Mouse (Mus musculus) embryonic facial prominence, embryonic 10.5 days (tissue): ENCODE measurements around the gene Swi5. TPM values are rescaled to one million over a fixed set of nuclear protein-coding genes. Genes with fewer than 3 reads are reported as not detected.
A peak's percentile ranks its signal among the peaks of the same experiment; 100 is the strongest.

ENCODE experiments used
- DNase-seq: peaks from one replicate; pipeline ENCODE4 v3.0.0-alpha.2; 2017; ENCODE audit warnings: low spot score
- H3K27ac ChIP-seq: fragments of 300-500 bp; sonication (generic); replicated peaks from 2 replicates; pipeline ENCODE4 v1.5.1; 2016; ENCODE audit warnings: mild to moderate bottlenecking
- H3K27me3 ChIP-seq: fragments of 300-500 bp; sonication (generic); replicated peaks from 2 replicates; pipeline ENCODE4 v1.6.1; 2016; ENCODE audit warnings: low read depth, mild to moderate bottlenecking; ENCODE audit not compliant: poor library complexity, severe bottlenecking
- H3K36me3 ChIP-seq: fragments of 300-500 bp; sonication (generic); replicated peaks from 2 replicates; pipeline ENCODE4 v1.6.1; 2016; ENCODE audit warnings: mild to moderate bottlenecking, moderate library complexity
- H3K4me1 ChIP-seq: fragments of 300-500 bp; sonication (generic); 2 replicates; pipeline ENCODE4 v1.6.1; 2016
- H3K4me3 ChIP-seq: fragments of 300-500 bp; sonication (generic); 2 replicates; pipeline ENCODE4 v1.5.1; 2016; ENCODE audit warnings: mild to moderate bottlenecking, moderate library complexity
- H3K9me3 ChIP-seq: fragments of 300-500 bp; sonication (generic); 2 replicates; pipeline ENCODE4 v1.6.1; 2016; ENCODE audit warnings: mild to moderate bottlenecking
- WGBS: fragments of 180-500 bp; shearing (Covaris S2); methylation state at CpG from one replicate; pipeline ENCODE4 v1.1.7; 2016; 5-methylcytosine and 5-hydroxymethylcytosine counted together
- polyA plus RNA-seq: library from polyadenylated mRNA; unstranded; fragments of >200 nt; fragmentation: Nextera tagmentation; extraction: Ambion mirVana; gene quantifications from 2 replicates; pipeline ENCODE4 v1.2.1, GENCODE M21; 2016

The Swi5 gene
- polyA plus RNA-seq, 1 experiment from 2014 or later = 535 TPM

DNA sequence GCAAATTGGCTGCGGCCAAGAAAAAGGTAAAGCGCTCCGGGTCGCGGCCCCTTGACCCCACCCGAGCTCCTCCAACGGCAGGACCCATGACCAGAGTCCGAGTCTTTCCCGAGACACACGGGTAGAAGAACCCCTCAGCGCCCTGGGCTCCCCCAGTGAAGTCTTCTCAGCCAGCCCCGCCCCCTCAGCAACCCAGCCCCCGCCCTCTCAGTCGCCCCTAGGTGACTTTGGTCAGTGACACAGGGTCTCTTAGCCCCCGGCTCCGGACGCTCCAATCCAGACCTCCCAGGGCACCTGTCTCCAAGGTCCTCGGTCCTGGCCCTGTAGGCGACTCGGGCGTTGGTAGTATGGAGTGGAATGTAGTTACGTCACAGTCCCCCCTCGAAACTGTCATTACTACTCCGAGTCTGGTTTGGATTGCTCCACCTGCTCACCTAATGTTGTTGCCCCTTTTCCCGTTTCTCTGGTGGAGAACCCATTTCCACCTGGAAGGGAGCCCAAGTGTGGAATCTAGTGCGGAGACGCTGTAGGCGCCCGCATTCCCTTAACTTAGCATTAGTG is 576 bp upstream of the Swi5 start:
- DNase-seq = no peak
- 3% methylated on average over 29 of the region's 29 CpGs for WGBS
- peak overlapping the region; percentile 93 for H3K27ac ChIP-seq
- H3K36me3 ChIP-seq = peaks cover 36% of the 10 kb centered on the region
- H3K4me3 ChIP-seq = peak overlapping the region; percentile 92
- H3K27me3 ChIP-seq = no peaks in the 10 kb centered on the region
- H3K4me1 ChIP-seq = peaks cover 22% of the 10 kb centered on the region
- no peaks in the 10 kb centered on the region for H3K9me3 ChIP-seq

DNA sequence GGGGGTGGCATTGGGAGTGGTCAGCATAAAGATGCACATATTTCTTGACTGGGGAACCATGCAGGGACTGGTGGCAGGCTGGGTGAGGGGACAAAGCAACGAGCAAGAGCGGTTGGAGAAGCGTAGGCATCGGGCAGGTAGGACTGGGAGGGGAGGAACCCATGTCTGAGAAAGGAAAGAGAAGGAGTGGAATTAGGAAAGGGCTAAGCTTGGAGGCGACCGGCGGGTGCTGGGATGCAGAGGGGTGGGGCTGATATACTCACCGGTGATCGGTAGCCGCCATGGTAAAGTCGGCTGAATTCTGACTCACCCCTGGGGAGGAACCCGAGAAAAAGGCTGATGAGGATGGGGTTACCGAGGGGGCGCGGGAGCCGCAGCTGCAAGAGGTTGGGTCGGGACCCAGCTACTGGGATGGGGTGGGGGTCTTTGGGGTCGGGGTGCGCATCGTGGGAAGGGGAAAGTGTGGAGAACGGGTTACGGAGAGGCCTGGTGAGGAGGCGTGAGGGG is 488 bp downstream of the Swi5 start, which contains the start of gene Golga2:
Gene Golga2, plus strand, starts transcription at position 51 of the 507 bp plus-strand sequence.
- under 1% methylated on average over 23 of the region's 23 CpGs for WGBS
- DNase-seq = no peak
- Histone ChIP-seq H3K9me3 (no peaks in the 10 kb centered on the region), H3K27me3 (no peaks in the 10 kb centered on the region), H3K36me3 (peaks cover 36% of the 10 kb centered on the region), H3K4me1 (peaks cover 22% of the 10 kb centered on the region), H3K4me3 (peak within 1 kb of the TSS; percentile 92), H3K27ac (peak within 1 kb of the TSS; percentile 93)

DNA sequence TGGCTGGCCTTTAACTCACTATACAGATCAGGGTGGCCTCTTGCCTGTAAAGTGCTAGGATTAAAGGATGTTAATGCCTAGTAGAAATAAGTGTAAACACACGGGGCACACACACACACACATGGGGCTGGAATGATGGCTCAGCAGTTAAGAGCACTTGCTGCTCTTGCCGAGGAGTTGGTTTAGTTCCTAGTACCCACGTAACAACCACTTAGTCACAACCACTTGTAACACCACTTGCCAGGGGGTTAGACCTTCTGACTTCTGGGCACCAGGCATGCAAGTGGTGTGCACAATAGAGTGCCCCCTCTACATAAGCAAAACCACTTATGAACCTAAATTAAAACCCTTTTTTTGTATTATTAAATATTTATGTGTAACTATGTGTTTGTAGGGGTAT is 3.9 kb downstream of the Swi5 start:
- WGBS = 93% methylated on average over 3 of the region's 3 CpGs
- peaks cover 70% of the 10 kb centered on the region for H3K36me3 ChIP-seq
- no peak overlapping the region for H3K27ac ChIP-seq
- DNase-seq = no peak
- H3K4me1 ChIP-seq = peaks cover 17% of the 10 kb centered on the region
- H3K27me3 ChIP-seq = no peaks in the 10 kb centered on the region
- no peaks in the 10 kb centered on the region for H3K9me3 ChIP-seq
- H3K4me3 ChIP-seq = no peak overlapping the region

DNA sequence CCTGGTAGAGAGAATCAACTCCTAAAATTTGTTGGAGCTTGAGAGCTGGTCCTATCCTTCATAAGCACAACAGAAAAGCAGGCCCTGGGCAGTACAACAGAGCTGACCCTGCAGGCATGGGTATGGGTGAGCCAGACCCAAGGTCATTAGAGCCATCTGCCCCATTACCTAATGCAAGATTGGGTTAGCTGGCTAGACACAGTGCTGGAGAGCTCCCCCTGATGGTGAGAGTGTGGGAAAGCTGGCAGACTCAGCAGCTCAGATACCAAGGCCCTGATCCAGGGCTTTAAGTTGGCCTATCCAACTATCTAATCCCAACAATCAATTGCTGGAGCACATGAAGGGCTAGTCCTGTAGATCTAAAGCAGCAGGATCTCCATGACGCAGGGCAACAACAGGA is 5.1 kb downstream of the Swi5 start:
- Histone ChIP-seq H3K27me3 (no peaks in the 10 kb centered on the region), H3K36me3 (peaks cover 83% of the 10 kb centered on the region), H3K9me3 (no peaks in the 10 kb centered on the region), H3K27ac (no peak overlapping the region), H3K4me3 (no peak overlapping the region), H3K4me1 (peaks cover 11% of the 10 kb centered on the region)
- peak; percentile 45 for DNase-seq
- WGBS = 83% methylated on average over 1 of the region's 1 CpGs

DNA sequence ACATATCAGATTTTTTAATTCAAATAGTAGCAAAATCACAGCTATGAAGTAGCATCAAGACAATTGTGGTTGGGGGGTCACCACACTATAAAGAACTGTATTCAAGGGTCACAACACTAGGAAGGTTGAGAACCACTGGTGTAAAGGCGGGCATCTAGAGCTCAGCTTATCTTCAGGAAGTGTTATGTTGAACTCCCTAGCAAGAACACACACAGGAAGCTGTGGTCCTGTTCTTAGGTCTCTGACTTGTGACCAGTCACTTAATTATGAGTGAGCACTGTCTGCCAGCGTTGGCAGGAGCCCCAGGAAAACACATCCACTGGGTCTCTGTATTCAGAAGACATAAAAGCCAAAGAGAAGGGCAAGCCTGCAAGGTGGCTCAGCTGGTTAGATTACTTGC is 5.6 kb downstream of the Swi5 start:
- no peak for DNase-seq
- H3K4me3 ChIP-seq = no peak overlapping the region
- H3K27me3 ChIP-seq = no peaks in the 10 kb centered on the region
- H3K36me3 ChIP-seq = peaks cover 87% of the 10 kb centered on the region
- no peak overlapping the region for H3K27ac ChIP-seq
- H3K9me3 ChIP-seq = no peaks in the 10 kb centered on the region
- H3K4me1 ChIP-seq = peaks cover 11% of the 10 kb centered on the region
- WGBS = 89% methylated on average over 2 of the region's 2 CpGs

DNA sequence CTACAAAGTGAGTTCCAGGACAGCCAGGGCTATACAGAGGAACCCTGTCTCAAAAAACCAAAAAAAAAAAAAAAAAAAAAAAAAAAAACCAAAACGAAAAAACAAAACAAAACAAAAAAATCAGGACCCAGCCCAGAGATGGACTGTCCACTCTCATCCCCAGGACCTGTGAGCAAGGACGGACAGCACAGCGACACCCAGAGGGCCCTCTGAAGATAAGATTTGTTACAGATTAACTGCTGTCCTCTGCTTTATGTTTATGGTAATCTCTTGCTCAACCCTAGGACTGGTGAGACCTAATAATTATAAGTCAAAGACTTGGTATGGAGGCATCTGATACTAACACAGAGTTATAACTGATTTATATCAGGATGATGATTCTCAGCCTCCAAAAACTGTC is 12.1 kb downstream of the Swi5 start:
- Histone ChIP-seq H3K9me3 (no peaks in the 10 kb centered on the region), H3K27me3 (no peaks in the 10 kb centered on the region), H3K4me3 (no peak overlapping the region), H3K27ac (no peak overlapping the region), H3K36me3 (peaks cover 45% of the 10 kb centered on the region), H3K4me1 (no peaks in the 10 kb centered on the region)
- no peak for DNase-seq
- 66% methylated on average over 3 of the region's 3 CpGs for WGBS

DNA sequence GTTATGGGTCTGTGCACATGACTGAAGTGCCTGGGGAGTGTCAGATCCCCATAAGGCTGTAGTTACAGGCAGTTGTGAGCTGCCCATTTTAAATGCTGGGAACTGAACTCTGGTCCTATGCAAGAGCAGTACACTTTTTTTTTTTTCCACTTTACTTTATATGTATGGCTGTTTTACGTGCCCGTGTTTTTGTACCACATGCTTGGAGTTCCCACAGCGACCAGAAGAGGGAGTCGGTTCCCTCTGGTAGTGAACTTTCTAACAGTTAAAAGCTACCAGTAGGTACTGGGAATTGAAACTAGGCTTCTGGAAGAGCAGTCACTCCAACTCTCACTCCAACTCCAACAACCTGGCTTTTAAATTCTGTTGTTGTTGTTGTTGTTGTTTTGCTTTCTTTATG is 27.2 kb downstream of the Swi5 start:
- no peaks in the 10 kb centered on the region for H3K9me3 ChIP-seq
- peak; percentile 38 for DNase-seq

DNA sequence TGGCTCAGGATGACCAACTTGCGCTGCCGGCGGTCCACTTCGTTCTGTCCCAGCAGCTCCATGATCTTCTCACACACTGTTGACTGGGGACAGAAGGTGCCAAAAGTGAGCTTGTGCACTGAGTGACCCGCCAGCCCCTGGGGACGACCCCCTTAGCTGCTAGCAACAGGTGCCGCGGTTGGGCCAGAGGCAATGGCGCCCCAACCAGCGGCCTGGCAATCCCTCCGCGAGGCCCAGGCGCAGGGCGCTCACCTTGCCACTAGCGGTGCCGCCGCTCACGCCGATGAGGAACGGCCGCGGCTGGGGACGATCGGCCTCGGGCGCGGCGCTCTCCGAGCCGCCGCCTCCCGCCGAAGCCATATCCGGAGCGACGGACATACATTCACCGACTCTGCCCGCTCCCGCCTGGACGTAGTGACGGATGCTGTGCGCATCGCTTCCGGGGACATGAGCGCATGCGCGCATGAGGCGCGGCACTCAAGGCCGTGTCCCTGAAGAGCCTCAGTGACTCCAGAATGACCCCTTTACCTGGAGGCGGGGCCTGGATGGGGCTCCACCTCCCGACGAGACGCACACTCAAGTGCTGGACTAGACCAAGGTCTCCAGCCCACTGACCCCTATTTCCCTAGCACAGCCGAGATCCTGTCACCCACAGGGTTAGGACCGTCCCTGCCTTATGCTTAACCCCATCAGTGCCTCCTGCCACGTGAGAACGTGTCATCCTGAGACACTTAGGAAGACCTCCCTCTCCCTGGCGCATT is 28.0 kb downstream of the Swi5 start, which contains the start of gene Uck1:
Gene Uck1, minus strand, starts transcription at position 503 of the 761 bp plus-strand sequence.
- H3K4me1 ChIP-seq = peaks cover 19% of the 10 kb centered on the region
- WGBS = 1% methylated on average over 59 of the region's 59 CpGs
- DNase-seq = peak; percentile 91
- no peaks in the 10 kb centered on the region for H3K27me3 ChIP-seq
- H3K36me3 ChIP-seq = peaks cover 36% of the 10 kb centered on the region
- no peaks in the 10 kb centered on the region for H3K9me3 ChIP-seq
- H3K27ac ChIP-seq = peak within 1 kb of the TSS; percentile 90
- H3K4me3 ChIP-seq = peak within 1 kb of the TSS; percentile 91

More for the DNA sequence above, 27.2 kb downstream of the Swi5 start:
- Histone ChIP-seq H3K27me3 (no peaks in the 10 kb centered on the region), H3K4me1 (peaks cover 19% of the 10 kb centered on the region), H3K27ac (no peak overlapping the region), H3K4me3 (peak overlapping the region; percentile 91; the same call in 1 of the 2 replicates), H3K36me3 (peaks cover 31% of the 10 kb centered on the region)
- 33% methylated on average over 4 of the region's 4 CpGs for WGBS

DNA sequence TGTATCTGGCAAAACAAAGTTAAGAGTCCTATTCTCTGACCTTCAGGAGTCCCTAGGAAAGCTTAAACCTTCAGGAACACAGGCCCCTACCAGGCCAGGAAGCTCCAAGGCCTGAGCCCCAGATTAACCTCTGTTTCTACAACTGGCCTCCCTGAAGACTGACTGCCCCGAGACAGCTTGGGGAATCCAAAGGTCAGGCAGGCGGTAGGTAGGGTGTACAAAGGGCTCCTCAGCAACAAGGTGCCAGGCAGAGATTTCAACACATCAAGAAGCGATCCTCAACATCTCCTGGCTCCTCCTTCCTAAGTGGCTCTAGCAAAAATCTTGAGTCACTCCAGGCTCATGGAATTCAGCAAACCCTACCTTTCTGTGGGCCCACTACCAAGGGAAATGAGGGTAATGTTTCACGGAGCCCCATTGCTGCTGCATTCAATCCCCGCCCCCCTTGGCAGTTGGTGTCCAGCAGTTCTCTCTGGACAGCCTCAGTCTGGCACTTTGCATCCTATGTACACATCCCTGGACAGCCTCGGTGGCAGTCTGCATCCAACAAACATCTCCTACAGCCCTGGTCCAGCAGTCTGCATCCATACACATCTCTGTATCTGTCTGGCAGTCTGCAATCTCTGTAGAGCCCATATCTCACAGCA is 28.9 kb downstream of the Swi5 start:
- 65% methylated on average over 6 of the region's 6 CpGs for WGBS
- Histone ChIP-seq H3K27me3 (no peaks in the 10 kb centered on the region), H3K27ac (peak overlapping the region; percentile 90), H3K4me1 (peaks cover 19% of the 10 kb centered on the region), H3K9me3 (no peaks in the 10 kb centered on the region), H3K36me3 (peaks cover 44% of the 10 kb centered on the region), H3K4me3 (peak overlapping the region; percentile 91)
- no peak for DNase-seq

DNA sequence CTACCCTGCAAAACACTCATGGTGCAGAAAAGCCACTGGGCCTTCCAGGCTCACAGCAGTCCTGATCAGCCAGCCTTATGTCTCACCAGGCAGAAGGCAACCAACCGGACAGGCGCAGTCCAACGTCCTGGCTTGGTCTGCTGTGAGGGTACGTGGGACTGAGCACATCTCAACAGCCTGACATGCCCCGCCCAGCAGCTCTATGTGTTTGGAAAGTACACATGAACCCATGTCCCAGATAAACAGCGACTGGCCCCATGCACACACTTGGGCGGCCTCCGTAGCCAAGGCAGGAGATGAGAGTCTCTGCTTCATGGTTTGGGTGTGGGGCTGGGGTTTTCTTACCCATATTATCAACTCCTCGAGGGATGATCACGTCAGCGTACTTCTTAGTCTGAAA is 31.6 kb downstream of the Swi5 start:
- DNase-seq = no peak
- no peak overlapping the region for H3K4me3 ChIP-seq
- H3K27ac ChIP-seq = no peak overlapping the region
- peaks cover 72% of the 10 kb centered on the region for H3K36me3 ChIP-seq
- H3K4me1 ChIP-seq = peaks cover 19% of the 10 kb centered on the region
- no peaks in the 10 kb centered on the region for H3K27me3 ChIP-seq
- no peaks in the 10 kb centered on the region for H3K9me3 ChIP-seq
- 91% methylated on average over 11 of the region's 11 CpGs for WGBS

DNA sequence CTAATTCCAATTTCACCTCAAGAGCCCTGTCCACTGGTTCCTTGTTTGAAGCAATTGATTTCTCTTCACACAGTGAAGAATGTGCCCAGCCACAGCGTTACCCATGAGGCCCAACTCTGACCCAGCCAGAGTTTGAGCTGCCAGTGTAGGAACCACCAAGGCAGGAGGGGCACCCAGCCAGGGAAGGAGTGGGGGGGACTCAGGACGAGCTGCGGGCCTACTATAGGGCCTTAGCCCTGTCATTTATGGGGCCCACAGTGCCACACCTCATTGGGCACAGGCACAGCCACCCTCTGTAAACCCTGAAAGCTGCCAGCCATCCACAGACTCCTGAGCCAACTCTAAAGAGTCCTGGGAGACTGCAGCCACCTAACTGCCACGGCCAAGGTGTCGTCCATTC is 33.3 kb downstream of the Swi5 start:
- H3K4me3 ChIP-seq = no peak overlapping the region
- WGBS = 93% methylated on average over 5 of the region's 5 CpGs
- no peaks in the 10 kb centered on the region for H3K27me3 ChIP-seq
- no peak for DNase-seq
- H3K4me1 ChIP-seq = peaks cover 12% of the 10 kb centered on the region
- H3K36me3 ChIP-seq = peaks cover 89% of the 10 kb centered on the region
- H3K27ac ChIP-seq = no peak overlapping the region
- no peaks in the 10 kb centered on the region for H3K9me3 ChIP-seq

DNA sequence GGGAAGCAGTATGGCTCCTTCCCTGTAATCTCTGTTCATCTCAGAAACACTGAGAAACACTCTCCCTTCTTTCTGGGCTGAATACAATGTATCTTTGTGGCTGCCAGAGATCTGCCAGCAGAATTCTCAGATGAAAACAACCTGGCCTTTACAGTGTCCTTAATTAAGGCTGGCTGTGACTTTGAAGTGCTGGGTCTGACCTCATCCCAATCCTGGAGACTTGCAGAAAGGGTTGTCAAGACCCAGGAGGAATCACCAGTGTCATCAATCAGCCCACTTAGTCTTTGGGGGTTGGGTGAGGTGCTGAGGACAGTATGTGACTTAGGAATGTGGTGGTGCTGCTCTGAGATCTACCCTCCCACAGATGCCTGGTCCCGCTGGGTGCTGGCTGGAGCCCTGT is 34.5 kb downstream of the Swi5 start:
- H3K4me1 ChIP-seq = peaks cover under 1% of the 10 kb centered on the region; the same call in 1 of the 2 replicates
- 80% methylated on average over 1 of the region's 1 CpGs for WGBS
- H3K36me3 ChIP-seq = peaks cover 97% of the 10 kb centered on the region
- H3K27ac ChIP-seq = no peak overlapping the region
- no peaks in the 10 kb centered on the region for H3K27me3 ChIP-seq
- no peak for DNase-seq
- H3K9me3 ChIP-seq = no peaks in the 10 kb centered on the region
- H3K4me3 ChIP-seq = no peak overlapping the region
